Mouse (Mus musculus): ENCODE measurements at regions not wholly inside any gene's neighbourhood (a gene's known extent, or its start where the extent isn't known, plus 50 kb on each side); places are given as distances from the start of the nearest gene placed in this dataset.

DNA sequence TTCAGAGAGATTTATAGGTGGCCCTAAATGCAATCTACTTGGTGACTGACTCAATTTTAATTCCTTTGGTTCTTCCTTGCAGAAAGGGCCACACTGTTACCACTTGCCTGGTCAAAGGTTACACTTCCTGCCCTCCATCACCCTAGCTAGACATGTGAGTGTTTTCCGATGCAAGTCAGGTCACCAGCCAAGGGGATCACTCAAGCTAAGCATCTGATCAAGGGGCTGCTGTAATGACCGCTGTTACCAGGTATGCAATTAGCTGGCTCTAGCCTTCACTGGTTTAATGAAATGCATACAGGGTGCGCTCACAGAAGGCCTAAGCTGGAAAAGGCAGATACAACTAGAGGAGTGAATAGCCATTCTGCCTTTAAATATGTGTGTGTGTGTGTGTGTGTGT, 105.1 kb downstream of the Mtx2 start:
- DNase-seq = peak; percentile 16 to 57

GRCm38 (mm10) chr2:74933190-74933589, 107.6 kb downstream of the Mtx2 start:
- DNase-seq = peak; percentile 73 to 91

DNA sequence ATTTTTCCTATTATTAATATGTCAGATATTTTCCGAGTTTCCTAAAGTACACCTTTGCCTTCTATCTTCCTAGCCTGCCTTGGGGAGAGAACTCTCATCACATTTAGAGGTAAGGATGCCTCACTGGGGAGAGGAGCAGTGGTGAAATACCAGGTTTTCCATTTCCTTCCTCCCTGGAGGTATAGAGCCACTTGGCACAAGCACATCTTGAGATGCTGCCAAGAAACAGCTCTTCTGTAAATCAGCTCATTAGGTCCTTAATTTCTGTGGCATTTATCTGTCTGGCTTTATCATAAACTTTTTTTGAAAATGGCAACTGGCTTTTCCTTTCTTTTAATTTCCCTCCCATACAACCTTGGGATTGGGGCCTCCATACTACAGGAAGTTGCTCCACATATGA, 108.2 kb downstream of the Mtx2 start:
- DNase-seq = peak in 1 of 2 experiments; percentile 3

- no peak for DNase-seq
Measured at GRCm38 (mm10) chr2:74938711-74939110, 113.1 kb downstream of the Mtx2 start.

DNA sequence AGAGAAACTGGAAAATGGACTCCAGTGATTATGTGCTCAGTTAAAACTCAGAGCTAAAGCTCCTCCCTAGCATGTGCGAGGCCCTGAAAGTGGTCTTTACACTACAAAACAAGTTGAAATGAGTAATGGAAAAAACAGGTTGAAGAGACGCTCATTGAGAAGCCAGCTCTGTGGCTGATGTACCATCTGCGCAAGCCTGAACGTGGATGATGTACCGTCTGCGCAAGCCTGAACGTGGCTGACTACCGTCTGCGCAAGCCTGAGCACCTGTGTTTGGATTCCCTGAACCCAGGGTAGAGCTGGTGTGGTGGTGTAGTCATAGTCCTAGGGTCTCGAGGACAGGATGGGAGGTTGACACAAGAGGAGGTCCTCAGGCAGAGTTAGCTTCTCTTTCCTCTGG, 116.4 kb downstream of the Mtx2 start:
- no peak for DNase-seq

- DNase-seq = no peak
Measured at GRCm38 (mm10) chr2:74942611-74943198, 117.1 kb downstream of the Mtx2 start.

GRCm38 (mm10) chr2:74945185-74945749, 119.7 kb downstream of the Mtx2 start:
- no peak for DNase-seq

GRCm38 (mm10) chr2:74951401-74952260, 126.0 kb downstream of the Mtx2 start:
- no peak for DNase-seq

GRCm38 (mm10) chr2:74954101-74954500, 128.5 kb downstream of the Mtx2 start:
- DNase-seq = no peak

DNA sequence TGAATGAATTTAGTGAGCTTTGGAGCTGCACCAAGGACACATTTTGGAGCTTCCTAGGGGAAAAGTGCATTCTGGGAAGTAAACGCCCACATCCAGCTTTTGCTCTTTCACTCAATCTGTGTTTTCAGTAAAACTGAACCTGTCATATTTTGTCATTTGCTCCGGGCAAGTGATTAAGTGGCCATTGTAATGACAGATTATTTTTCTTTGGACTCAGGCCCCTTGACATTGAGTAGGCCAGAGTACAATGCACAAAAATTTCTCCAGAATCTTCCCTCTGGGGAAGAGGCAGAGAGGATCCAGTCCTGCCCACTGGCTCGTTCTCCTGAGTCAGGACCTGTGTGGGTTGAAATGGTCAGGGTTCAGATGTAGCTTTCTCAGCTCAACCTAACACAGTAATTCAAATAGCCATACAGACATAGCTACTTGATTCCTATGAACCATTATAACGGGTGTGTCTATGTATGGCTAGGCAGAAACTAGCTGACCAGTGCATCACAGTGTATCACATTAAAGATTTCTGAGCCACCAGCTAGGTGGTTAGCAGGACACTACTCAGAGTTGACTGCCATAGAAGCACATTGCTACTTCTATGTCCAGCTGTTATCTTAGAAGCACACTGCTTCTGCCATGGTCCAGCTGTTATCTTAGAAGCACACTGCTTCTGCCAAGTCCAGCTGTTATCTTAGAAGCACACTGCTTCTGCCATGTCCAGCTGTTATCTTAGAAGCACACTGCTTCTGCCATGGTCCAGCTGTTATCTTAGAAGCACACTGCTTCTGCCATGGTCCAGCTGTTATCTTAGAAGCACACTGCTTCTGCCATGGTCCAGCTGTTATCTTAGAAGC, 129.9 kb downstream of the Mtx2 start:
- no peak for DNase-seq

DNA sequence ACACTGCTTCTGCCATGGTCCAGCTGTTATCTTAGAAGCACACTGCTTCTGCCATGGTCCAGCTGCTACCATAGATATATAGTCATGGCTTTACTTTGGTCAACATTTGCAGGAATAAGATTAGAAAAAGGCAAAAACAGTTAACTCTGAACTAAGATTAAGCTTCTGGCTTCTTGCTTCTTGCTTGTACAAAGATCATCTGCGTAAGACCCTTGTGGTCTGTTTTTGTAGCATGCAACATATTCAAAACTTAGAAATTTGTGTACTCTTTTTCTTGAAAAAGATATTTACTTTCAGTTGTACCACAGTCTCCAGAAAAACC, 130.5 kb downstream of the Mtx2 start:
- no peak for DNase-seq

GRCm38 (mm10) chr2:74956556-74956955, 131.0 kb downstream of the Mtx2 start:
- no peak for DNase-seq

- DNase-seq = no peak
Measured at GRCm38 (mm10) chr2:74959936-74960335, 134.3 kb downstream of the Mtx2 start.

- no peak for DNase-seq
Measured at GRCm38 (mm10) chr2:74962416-74962815, 136.8 kb downstream of the Mtx2 start.

DNA sequence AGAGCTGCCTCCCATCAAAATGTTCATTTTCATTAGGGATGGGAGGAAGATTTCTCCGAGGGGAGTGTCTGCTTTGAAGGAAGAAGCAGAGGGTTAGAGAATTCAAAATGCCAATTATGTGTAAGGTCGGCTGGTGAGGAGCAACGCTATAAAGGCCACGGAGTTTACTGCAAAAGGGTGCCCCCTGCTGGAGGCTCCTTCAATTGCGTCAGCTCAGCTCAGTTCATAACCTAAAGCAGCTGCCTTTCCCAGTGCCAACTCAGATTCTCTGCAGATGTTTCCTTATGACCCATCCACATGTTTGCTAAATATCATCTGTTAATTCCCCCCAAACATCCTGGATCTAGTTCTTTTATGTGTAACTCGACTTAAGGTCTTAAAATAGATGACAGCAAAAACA, 138.8 kb downstream of the Mtx2 start:
- DNase-seq = peak; percentile 88 to 97

GRCm38 (mm10) chr2:74964980-74965379, 139.4 kb downstream of the Mtx2 start:
- DNase-seq = no peak

DNA sequence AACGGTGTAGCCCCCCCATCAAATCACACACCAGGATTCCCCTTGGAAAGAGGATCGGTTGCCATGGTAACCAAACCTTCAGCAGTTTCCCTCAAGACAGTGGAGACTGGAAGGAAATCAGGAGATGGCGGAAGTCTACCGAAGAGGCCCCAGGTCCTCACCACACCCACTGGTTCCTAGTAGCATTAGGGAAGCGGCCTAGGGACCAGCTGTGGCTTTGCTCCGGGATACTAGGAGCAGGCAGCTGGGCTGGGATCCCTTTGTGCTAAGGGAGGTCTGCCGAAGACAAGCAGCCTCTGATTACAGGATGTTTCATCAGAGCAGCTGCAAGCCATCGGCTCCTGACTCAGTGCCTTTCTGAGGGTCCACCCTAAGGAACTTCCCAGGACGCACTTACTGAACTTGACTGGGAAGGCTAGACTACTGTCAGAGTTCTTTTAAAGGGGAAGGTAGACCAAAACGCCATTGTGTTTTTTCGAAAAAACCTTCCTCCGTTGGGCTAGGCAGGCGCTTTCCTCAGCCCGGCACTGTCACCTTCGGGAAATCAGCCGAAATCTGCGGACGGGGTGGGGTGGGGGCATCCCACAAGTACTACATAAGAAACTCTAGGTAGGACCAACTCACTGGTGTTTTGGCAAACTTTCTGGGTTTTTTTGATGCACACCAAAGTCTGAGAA, 139.9 kb downstream of the Mtx2 start:
- DNase-seq = peak; percentile 16 to 50

DNA sequence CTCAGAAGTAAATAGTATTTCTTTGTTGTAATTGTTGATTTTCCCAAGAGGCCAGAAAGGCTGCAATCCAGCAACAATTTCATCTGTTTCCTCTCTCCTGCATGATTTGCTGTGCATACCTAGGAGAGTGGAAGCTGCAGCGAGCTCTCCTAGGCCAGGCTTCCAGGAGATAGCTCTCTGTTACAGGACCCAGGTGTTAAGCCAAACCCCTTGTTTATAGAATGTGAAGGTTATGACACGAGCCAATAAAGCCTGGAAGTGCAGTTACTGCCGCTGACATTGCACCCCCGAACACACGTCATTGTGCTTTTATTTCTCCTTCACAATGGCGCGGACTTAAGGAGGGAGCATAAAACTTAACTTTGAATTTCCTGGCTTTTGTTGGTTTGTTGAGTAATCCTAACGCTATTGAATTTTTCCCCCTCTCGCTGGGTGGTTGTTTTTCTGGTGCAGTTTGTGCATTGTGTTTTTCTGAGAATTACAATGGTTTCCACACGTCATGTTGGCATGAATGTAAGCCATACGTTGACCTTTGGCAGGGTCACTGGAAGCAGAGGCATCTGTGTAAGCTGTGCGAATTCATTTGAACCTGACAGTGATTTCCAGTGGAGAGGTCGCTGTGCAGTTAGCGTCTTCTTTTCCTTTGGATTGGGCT, 145.1 kb downstream of the Mtx2 start:
- DNase-seq = no peak

- DNase-seq = no peak
Measured at GRCm38 (mm10) chr2:74973386-74973785, 147.8 kb downstream of the Mtx2 start.

DNA sequence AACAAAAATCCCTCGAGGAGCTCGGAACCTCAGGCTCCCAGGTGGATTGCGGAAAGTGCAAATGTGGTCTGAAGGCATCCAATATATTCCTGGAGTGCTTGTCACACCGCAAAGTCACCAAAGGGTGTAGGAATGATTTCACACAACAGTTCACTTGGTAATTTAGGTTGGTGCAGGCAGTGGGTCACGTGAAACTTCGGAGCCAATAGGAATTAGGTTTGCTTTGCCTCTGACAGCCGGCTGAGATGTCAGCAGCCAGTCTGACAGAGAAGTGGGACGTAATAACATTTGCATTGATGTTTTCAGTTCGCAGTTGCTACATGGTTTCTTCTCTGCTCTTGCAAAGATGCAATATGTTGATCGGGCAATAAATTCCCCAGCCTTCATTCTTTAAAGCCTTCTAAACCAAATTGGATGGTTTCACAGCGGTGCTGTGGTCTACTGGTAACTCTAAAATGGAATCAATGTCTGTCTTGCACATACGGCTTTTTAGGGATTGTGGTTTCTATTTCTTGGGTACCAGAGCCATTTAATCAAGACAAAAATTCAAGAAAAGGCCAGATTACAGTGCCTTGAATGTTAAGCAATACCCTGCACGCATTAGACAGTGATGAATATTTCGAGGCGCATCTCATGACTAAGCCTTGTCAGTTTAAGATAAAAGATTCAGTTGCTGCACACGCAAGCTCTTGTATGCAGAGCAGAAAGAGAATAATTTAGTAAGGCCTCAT, 149.2 kb downstream of the Mtx2 start:
- DNase-seq = peak in 1 of 2 experiments; percentile 42

GRCm38 (mm10) chr2:74977348-74977747, 151.7 kb downstream of the Mtx2 start:
- no peak for DNase-seq

Data from kidney, postnatal 25 days (tissue).